Mouse (Mus musculus) lung, adult 2 months (tissue): ENCODE measurements at regions not wholly inside any gene's neighbourhood (a gene's known extent, or its start where the extent isn't known, plus 50 kb on each side); places are given as distances from the start of the nearest gene placed in this dataset.

Source experiments
- CTCF ChIP-seq: fragments of 200-500 bp; IDR thresholded peaks from 2 replicates; pipeline ENCODE4 v1.5.1; 2011; ENCODE audit warnings: mild to moderate bottlenecking, low read length, control low read depth; ENCODE audit not compliant: insufficient read depth
- POLR2A ChIP-seq: fragments of 200-500 bp; IDR thresholded peaks from 2 replicates; pipeline ENCODE4 v1.6.1; 2011; ENCODE audit warnings: low read depth, mild to moderate bottlenecking, control low read depth, low read length, borderline replicate concordance; ENCODE audit errors: extremely low read depth

GRCm38 (mm10) chr2:71613216-71613615 is 66.7 kb upstream of the Dlx2 start:
- TF ChIP-seq CTCF (no peak), POLR2A (no peak)
